Mouse (Mus musculus) ES-E14 (cell line): Measurements from ENCODE around the gene Tbxa2r. TPM values are rescaled to one million over a fixed set of nuclear protein-coding genes. Genes with fewer than 3 reads are reported as not detected.

Experiments
- DNase-seq: peaks from one replicate; pipeline ENCODE4 v3.0.0-alpha.2; 2013; ENCODE audit warnings: low read depth, low spot score
- H3K27ac ChIP-seq: 2 replicates; pipeline ENCODE4 v1.5.1; 2012; ENCODE audit warnings: low read depth, mild to moderate bottlenecking, low read length, moderate library complexity, mixed read lengths; ENCODE audit not compliant: poor library complexity, insufficient read depth, severe bottlenecking
- H3K36me3 ChIP-seq: 2 replicates; pipeline ENCODE4 v1.6.1; 2012; ENCODE audit warnings: mild to moderate bottlenecking, low read length, moderate library complexity, mixed read lengths; ENCODE audit not compliant: control insufficient read depth, poor library complexity, insufficient read depth, severe bottlenecking
- H3K4me1 ChIP-seq, 2 experiments: fragments of 150-350 bp in 1 of 2; sonication (generic) in 1 of 2; 2 replicates each; pipeline ENCODE4 v1.6.1; 2012; ENCODE audit warnings: low read length in 2 of 2, mild to moderate bottlenecking in 1 of 2, mixed read lengths in 1 of 2; ENCODE audit not compliant: control insufficient read depth in 2 of 2, insufficient read depth in 2 of 2, poor library complexity in 1 of 2
- H3K4me3 ChIP-seq, 2 experiments: fragments of 150-350 bp in 1 of 2; sonication (generic) in 1 of 2; 2 replicates each; pipeline ENCODE4 v1.5.1; 2012; ENCODE audit warnings: low read length in 2 of 2, low read depth in 1 of 2, mild to moderate bottlenecking in 1 of 2, mixed read lengths in 1 of 2; ENCODE audit not compliant: insufficient read depth in 1 of 2, poor library complexity in 1 of 2, severe bottlenecking in 1 of 2
- H3K9ac ChIP-seq: 2 replicates; pipeline ENCODE4 v1.6.1; 2012; ENCODE audit warnings: low read depth, mild to moderate bottlenecking, low read length, mixed read lengths; ENCODE audit not compliant: poor library complexity, insufficient read depth, severe bottlenecking
- H3K9me3 ChIP-seq: fragments of 150-350 bp; sonication (generic); 2 replicates; pipeline ENCODE4 v1.6.1; 2012; ENCODE audit warnings: low read depth, mild to moderate bottlenecking, low read length; ENCODE audit not compliant: control insufficient read depth, insufficient read depth
- CHD2 ChIP-seq: IDR thresholded peaks from 2 replicates; pipeline ENCODE4 v1.6.1; 2014; ENCODE audit warnings: mild to moderate bottlenecking, low read depth, low read length, inconsistent platforms
- HCFC1 ChIP-seq: IDR thresholded peaks from 2 replicates; pipeline ENCODE4 v1.6.1; 2012; ENCODE audit warnings: low read length, inconsistent platforms, borderline replicate concordance; ENCODE audit not compliant: insufficient read depth
- MAFK ChIP-seq: IDR thresholded peaks from 2 replicates; pipeline ENCODE4 v1.6.1; 2014; ENCODE audit warnings: mild to moderate bottlenecking, low read depth, low read length, inconsistent platforms; ENCODE audit not compliant: insufficient read depth
- ZC3H11A ChIP-seq: IDR thresholded peaks from 2 replicates; pipeline ENCODE4 v1.6.1; 2012; ENCODE audit warnings: low read depth, mild to moderate bottlenecking, inconsistent platforms, low read length, borderline replicate concordance
- ZNF384 ChIP-seq: IDR thresholded peaks from 2 replicates; pipeline ENCODE4 v1.6.1; 2012; ENCODE audit warnings: low read depth, low read length, inconsistent platforms
- in situ Hi-C, 2 experiments: fragments of 600-800 bp; cut with MboI; formaldehyde crosslinking; loops; one replicate each; pipeline ENCODE4 v1.15.1; 2025; ENCODE audit warnings: low sequenced_read_pairs in 2 of 2, inconsistent platforms in 1 of 2; ENCODE audit not compliant: unreplicated experiment in 2 of 2
- total RNA-seq: library from RNA; depleted of rRNA; stranded (reverse); fragments of 300-350 nt; gene quantifications from 2 replicates; pipeline ENCODE4 v1.2.3, GENCODE M21; 2012

Gene Tbxa2r
- total RNA-seq, 1 experiment = 2.3 TPM

GRCm38 (mm10) chr10:81300352-81300907, 28.1 kb upstream of the Tbxa2r start:
- Histone ChIP-seq H3K36me3 (peaks cover 2% of the 10 kb centered on the region; the same call in 1 of the 2 replicates), H3K27ac (no peak overlapping the region), H3K9ac (no peak overlapping the region)

GRCm38 (mm10) chr10:81301321-81301720, 27.2 kb upstream of the Tbxa2r start:
- H3K9ac ChIP-seq = no peak overlapping the region
- H3K9me3 ChIP-seq = no peaks in the 10 kb centered on the region
- no peak for DNase-seq
- no peak overlapping the region for H3K27ac ChIP-seq
- TF ChIP-seq HCFC1 (no peak), CHD2 (no peak), ZNF384 (no peak), MAFK (no peak), ZC3H11A (no peak)
- H3K4me3 ChIP-seq = no peak overlapping the region
- H3K4me1 ChIP-seq = peaks cover 0 to 19% of the 10 kb centered on the region in 2 experiments; a peak in 1 of 4 replicates
- in situ Hi-C loops = no loop called here
- H3K36me3 ChIP-seq = peaks cover 9% of the 10 kb centered on the region; the same call in 1 of the 2 replicates

More at GRCm38 (mm10) chr10:81300352-81300907, 28.1 kb upstream of the Tbxa2r start:
- in situ Hi-C loops = no loop called here
- H3K4me1 ChIP-seq = peaks cover 0 to 19% of the 10 kb centered on the region in 2 experiments; a peak in 1 of 4 replicates
- no peak overlapping the region for H3K4me3 ChIP-seq
- no peak for DNase-seq
- H3K9me3 ChIP-seq = no peaks in the 10 kb centered on the region
- TF ChIP-seq MAFK (no peak), CHD2 (no peak), ZC3H11A (no peak), HCFC1 (no peak), ZNF384 (no peak)

GRCm38 (mm10) chr10:81302288-81302687, 26.2 kb upstream of the Tbxa2r start:
- no peak overlapping the region for H3K4me3 ChIP-seq
- H3K27ac ChIP-seq = no peak overlapping the region
- H3K9me3 ChIP-seq = no peaks in the 10 kb centered on the region
- TF ChIP-seq ZC3H11A (no peak), MAFK (no peak), HCFC1 (no peak), CHD2 (no peak), ZNF384 (no peak)
- H3K36me3 ChIP-seq = peaks cover 18% of the 10 kb centered on the region; the same call in 1 of the 2 replicates
- in situ Hi-C loops = no loop called here
- peaks cover 0 to 19% of the 10 kb centered on the region in 2 experiments; a peak in 1 of 4 replicates for H3K4me1 ChIP-seq
- H3K9ac ChIP-seq = no peak overlapping the region
- no peak for DNase-seq

GRCm38 (mm10) chr10:81302781-81303218, 25.7 kb upstream of the Tbxa2r start:
- Histone ChIP-seq H3K9ac (no peak overlapping the region), H3K36me3 (peaks cover 23% of the 10 kb centered on the region), H3K27ac (no peak overlapping the region), H3K9me3 (no peaks in the 10 kb centered on the region), H3K4me1 (peaks cover 0 to 19% of the 10 kb centered on the region in 2 experiments; a peak in 1 of 4 replicates), H3K4me3 (no peak overlapping the region)
- no peak for DNase-seq
- in situ Hi-C loops = no loop called here
- no peak for TF ChIP-seq ZC3H11A
- TF ChIP-seq CHD2 = no peak
- TF ChIP-seq ZNF384 = no peak
- TF ChIP-seq MAFK = no peak
- no peak for TF ChIP-seq HCFC1

GRCm38 (mm10) chr10:81303258-81303657, 25.3 kb upstream of the Tbxa2r start:
- H3K36me3 ChIP-seq = peaks cover 28% of the 10 kb centered on the region
- H3K4me1 ChIP-seq = peaks cover 0 to 17% of the 10 kb centered on the region in 2 experiments; a peak in 1 of 4 replicates
- no peaks in the 10 kb centered on the region for H3K9me3 ChIP-seq
- H3K9ac ChIP-seq = no peak overlapping the region
- TF ChIP-seq ZC3H11A = no peak
- TF ChIP-seq CHD2 = no peak
- TF ChIP-seq ZNF384 = no peak
- TF ChIP-seq MAFK = no peak
- TF ChIP-seq HCFC1 = no peak
- in situ Hi-C loops = no loop called here
- no peak overlapping the region for H3K27ac ChIP-seq
- H3K4me3 ChIP-seq = no peak overlapping the region
- no peak for DNase-seq
